Mouse (Mus musculus) heart, adult 11 months (tissue): ENCODE results near the gene Rbsn.

Experiments used
- DNase-seq: peaks from one replicate; pipeline ENCODE4 v3.0.0; 2022

Rbsn gene

DNA sequence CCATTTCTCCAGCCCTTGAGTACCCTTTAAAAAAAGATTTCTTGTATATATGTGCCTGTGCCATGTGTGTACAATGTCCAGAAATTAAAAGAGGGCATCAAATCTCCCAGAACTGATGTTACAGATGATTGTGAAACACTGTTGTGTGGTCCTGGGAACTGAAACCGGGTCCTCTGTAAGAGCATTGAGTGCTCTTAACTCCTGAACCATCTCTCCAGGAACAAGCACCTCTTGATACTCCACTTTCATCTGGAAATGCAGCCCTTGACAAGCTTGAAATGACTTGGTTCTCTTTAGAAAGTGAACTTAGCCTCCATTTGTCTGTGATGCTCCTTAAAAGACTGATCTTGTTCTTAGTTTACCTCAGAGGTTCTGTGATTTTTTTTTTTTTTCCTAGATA, 52.0 kb downstream of the Rbsn start:
- DNase-seq: no peak

GRCm38 (mm10) chr6:92158801-92159200, 55.9 kb downstream of the Rbsn start:
- peak; percentile 69 for DNase-seq

DNA sequence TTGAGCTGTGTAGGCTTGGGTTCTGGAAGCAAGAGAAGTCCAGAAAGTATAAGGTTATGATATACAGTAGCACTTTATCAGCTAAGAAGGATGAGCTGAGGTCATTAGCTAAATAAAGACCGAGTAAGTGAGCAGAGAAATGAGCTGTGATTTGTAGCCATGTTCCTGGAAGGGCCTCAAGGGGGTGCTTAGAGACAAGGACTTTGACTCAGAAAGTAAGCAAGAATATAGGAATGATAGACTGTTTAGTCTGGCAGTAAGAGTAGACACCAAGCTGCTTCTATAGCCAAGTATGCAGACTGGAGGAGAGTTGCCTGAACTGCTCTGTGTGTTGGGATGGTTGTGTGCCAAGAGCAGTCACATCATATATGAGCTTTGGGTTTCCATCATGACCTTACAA, 61.0 kb downstream of the Rbsn start:
- DNase-seq: peak; percentile 52

DNA sequence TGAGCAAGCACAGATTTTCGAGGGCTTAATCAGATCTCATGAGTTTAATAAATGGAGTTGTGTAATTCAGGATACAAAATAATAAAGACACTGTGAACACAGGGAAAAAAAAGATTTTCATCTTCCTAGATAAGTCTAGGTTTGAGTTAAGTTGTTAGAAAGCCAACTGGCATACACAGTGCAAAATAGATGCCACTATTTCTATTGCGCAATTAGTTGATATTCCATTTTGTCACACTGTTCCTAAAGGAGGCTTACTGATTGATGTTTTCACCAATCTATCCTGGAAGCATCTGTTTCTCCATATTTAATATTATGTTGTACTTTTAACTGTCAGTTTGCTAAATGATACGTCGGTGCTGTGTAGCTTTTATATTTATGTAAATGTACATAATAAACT, 68.8 kb downstream of the Rbsn start:
- DNase-seq: no peak
